Comparison of ENCODE assay signal across 13 mouse cellular contexts in genomic region chr1:90789506-90789905, GRCm38 (mm10). TPM values are rescaled to one million over a fixed set of nuclear protein-coding genes. Genes with fewer than 3 reads are reported as not detected.
"Had no signal": no experiment of that assay in that cellular context is flagged by ENCODE, and none has a peak within 500 bp of the region (broad histone marks: within the 10 kb centered on the region; RNA-seq: fewer than 3 reads in every experiment).

No protein-coding gene starts in this region.

- H3K27me3 ChIP-seq: kidney, embryonic 15.5 days; neural tube, embryonic 15.5 days had no signal

- H3K9me3 ChIP-seq: kidney, embryonic 15.5 days; neural tube, embryonic 15.5 days had no signal

- H3K4me3 ChIP-seq: kidney, embryonic 15.5 days; left cerebral cortex, adult 2 months; myocyte; neural tube, embryonic 15.5 days had no signal

- H3K4me2 ChIP-seq: kidney, embryonic 15.5 days; neural tube, embryonic 15.5 days had no signal

- H3K27ac ChIP-seq: kidney, embryonic 15.5 days; left cerebral cortex, adult 2 months; liver, embryonic 14.5 days; neural tube, embryonic 15.5 days had no signal

- H3K9ac ChIP-seq: kidney, embryonic 15.5 days; liver, embryonic 14.5 days; neural tube, embryonic 15.5 days had no signal

- DNase-seq: kidney, adult 2 months; kidney, postnatal 25 days; lung, adult 18-20 months; midbrain, embryonic 14.5 days; spleen, adult 18-20 months; thymus, adult 18-20 months; thymus, postnatal 25 days had no signal

- H3K36me3 ChIP-seq: neural tube, embryonic 15.5 days had no signal

- H3K4me1 ChIP-seq: kidney, embryonic 15.5 days; neural tube, embryonic 15.5 days had no signal

RNA-seq across cellular contexts. Expression of gene Col6a3, which starts 54.3 kb away (rescaled TPM):
- total RNA-seq: megakaryocyte-erythroid progenitor cell, adult 5-6 weeks had no signal
